1 mouse cellular context compared by ENCODE assay signal in the genomic region with DNA sequence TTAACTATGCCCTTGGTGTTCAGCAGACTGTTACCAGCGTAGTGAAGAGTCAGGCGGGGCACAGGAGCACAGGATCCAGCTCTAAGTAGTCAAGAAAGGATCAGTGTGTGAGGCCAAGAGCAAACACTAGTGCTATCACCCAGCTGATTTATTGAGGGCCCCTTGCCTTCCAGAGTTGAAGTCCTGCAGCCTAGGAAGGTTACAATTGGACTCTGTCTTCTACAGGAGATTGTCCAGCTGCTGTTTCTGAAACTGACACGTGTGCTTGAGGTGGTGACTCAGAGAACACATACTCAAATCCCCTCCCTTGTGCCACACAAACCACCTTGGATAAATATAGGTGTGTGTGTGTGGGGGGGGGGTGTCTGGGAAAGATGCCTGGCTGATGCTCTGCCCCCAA.
TF ChIP-seq lines count a peak whose summit lies in the region.

No protein-coding gene starts in this region.

TF ChIP-seq in CH12.LX, 34 proteins besides CTCF, POLR2A, EP300 and RAD21:
- peak; percentile 49 for TF ChIP-seq BHLHE40 (IDR thresholded peaks at IDR 0.05; ENCODE audit: low read depth, low read length)
- TF ChIP-seq MAX (IDR thresholded peaks at IDR 0.05; ENCODE audit: low read length), result no peak
- TF ChIP-seq RCOR1 (conservative IDR thresholded peaks at IDR 0.05; ENCODE audit: low read depth, low read length), result no peak
- TF ChIP-seq PAX5 (IDR thresholded peaks at IDR 0.05; ENCODE audit: low read length), result no peak
